Mouse (Mus musculus) G1E-ER4 (cell line): Measurements from ENCODE around the gene Mex3b. TPM values are rescaled to one million over a fixed set of nuclear protein-coding genes. Genes with fewer than 3 reads are reported as not detected.

Experiments used
- GATA1 ChIP-seq: IDR thresholded peaks from one replicate; pipeline ENCODE4 v1.8.0; 2012; ENCODE audit warnings: low read length, inconsistent platforms
- polyA plus RNA-seq: library from polyadenylated mRNA; stranded (reverse); fragments of >175 nt; gene quantifications from 2 replicates; pipeline ENCODE4 v1.2.3, GENCODE M21; 2012

Gene Mex3b
- polyA plus RNA-seq, 1 experiment: not detected

DNA sequence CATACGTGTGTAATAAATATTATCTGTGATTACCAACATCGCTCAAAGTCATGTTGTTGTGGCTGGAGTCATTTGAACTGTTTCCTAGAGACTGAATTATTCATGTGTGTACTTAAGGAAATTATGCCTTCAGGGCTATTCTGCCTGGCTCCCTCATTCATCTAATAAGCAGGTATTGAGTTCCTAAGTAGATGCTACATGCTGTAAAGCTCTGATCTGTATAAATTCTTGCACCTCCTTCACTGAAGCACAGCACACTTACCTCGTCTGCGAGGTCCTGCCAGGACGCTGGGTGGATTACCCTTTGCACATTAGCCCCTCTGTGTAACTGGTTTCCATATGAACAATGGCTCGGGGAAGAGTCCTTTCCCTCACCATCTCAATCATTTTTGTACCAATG is 3.8 kb upstream of the Mex3b start:
- TF ChIP-seq GATA1: no peak

DNA sequence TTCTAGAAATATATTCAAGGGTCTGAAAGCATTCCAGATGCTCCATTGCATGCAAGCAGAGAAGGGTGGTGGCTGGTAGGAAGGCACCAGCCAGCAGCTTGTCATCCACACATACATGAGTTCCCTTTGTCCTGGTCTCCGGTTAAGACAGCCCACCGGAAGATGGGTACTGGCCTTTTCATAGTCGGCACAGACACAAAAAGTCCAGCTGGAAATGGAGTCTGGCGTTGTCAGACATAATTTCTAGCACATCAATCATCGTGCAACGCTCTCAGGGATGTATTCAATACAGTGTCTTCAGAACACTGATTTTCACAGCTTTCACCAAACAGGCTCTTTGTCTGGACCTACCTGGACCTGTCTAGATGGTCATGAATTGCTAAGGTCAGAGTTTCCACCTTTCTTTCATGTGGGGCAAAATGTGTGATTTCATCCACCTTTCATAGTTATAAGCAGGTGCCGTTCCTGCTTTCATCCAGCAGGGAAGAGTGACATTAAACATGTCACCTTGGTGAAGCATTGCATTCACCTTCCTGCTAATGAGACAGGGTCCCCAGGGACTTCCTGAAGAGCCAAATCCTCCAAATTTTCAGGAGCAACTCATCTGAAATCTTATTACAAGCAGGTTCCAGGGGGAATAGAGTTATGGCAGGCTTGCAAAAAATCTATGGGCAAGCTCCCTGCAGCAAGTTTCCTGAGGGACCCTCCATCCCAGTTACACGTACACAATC is 2.7 kb upstream of the Mex3b start:
- no peak for TF ChIP-seq GATA1

DNA sequence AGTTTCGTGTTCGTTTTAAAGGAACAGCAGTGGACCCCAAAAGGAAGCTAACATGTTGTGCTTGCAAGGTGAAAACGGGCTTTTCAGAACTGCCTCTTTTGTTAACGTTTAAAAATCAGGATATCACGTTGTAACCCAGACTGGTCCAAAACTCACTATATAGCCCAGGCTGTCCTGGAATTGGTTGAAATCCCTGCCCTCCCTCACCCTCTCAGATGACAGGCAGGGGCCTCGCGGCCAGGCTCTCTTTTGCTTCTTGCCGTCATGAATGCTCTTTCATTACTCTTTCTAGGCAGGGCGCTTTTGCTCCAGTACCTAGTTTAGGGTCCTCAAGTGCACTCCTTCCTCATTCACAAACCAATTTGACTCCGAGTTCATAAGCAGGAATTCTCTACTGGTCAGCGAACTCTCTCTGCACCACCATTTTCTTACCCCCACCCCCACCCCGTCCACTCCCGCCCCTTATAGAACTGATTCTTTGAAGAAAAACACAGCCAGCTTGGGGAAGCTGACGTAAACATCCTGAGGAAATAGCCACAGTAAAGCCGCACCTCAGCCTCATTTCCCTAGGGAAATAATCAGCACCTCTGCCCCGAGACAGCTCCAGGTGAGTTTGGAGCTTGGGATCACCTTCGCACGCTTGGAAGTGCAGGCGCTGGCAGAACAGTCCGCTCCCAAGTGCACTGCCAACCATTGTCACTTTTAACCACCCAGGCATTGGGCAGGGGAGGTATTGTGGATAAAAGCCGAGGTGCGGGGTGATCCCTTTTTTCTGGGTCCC is 2.0 kb upstream of the Mex3b start:
- TF ChIP-seq GATA1: no peak

DNA sequence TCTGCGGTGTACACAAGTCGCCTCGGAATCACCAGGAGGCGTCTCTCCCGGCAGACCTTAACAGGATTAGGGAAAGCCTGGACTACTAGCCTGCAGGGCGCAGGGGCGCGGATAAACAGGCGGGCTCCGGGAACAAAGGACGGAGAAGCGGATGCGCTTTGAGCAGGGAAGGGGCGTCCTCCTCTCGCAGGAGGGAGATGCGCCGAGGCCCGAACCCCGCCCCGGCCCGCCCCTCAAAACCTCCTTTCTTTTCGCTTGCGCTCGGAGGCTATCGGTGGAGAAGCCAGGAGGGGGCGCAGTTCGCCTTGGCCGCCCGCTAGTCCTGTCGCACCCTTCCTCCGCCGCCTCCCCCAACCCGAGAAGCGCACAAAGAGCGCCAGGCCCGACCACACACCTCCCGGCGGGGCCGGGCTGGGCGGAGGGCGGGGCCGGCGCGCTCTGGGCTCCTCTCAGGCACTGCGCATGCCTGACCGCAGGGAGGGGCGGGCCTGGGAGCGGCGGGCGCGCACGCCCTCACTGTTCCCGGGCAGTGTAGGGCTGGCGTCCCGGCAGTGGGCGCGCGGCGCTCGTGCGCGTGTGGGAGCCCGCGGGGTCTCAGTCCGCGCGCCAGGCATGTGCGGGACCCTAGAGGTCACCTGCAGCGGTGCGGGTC is 1.2 kb upstream of the Mex3b start:
- TF ChIP-seq GATA1: no peak

DNA sequence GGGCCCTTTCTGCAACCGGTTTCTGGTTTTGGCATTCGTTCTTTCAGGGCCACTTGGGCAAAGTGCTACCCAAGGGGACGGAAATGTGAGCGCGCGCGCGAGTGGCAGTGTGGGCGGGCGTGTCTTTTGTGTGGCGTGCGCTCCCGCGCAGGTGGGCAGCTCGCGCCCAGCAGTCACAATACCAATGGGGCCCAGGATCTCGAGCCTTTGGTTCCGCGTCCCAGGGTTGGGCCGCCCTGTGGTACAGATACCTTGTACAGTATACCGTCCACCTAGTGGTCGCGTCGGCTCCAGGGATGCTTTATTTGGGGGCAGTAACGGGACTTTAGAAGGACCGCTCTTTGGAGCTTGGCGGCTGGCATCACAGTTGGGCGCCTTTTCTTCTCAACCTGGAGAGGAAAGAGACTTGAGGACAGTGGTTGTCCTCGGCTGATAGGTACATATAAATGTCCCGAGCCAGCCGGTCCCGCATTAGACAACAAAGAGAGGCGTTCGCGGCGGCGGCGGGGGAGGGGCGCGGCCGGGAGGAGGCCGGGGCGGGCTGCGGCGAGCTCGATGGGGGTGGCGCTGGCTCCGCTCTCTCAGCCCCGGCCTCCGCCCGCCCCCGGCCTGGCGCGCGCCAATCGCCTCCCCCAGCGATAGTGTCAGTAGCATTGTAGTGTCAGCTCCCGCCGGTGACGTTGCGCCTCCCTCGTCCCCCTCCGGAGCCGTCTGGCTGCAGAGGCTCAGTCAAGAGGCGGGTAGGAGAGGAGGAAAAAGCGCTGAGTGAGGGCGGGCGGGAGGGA is 455 bp upstream of the Mex3b start:
- TF ChIP-seq GATA1: no peak

DNA sequence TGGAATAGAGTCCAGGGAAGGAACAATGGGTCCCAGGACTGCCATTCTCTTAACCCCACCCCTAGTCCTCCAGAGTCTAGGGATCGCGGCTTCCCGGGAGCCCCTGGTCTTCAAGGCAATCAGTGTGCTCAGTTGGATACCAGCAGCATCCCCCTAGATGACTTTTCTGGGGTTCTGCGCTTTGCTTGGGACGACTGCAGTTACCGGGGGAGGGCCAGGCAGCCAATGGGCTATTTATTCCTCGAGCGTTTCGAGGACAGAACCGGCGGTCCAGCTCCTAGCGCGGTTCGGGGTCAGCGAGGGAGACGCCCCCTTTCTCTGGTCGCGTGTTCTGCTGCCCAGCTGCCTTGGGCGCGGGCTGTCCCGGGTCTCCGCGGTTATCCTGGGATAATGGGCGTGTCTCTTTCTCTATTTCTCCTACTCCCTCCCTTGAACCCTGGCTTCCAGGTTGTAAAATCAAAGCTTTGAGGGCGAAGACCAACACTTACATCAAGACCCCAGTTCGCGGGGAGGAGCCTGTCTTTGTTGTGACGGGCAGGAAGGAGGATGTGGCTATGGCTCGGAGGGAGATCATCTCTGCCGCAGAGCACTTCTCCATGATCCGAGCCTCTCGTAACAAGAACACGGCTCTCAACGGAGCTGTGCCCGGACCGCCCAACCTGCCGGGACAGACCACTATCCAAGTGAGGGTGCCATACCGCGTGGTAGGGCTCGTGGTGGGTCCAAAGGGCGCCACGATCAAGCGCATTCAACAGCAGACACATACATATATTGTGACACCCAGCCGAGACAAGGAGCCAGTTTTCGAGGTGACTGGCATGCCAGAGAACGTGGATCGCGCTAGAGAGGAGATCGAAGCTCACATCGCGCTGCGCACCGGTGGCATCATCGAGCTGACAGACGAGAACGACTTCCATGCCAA is 1.4 kb downstream of the Mex3b start:
- TF ChIP-seq GATA1: no peak

DNA sequence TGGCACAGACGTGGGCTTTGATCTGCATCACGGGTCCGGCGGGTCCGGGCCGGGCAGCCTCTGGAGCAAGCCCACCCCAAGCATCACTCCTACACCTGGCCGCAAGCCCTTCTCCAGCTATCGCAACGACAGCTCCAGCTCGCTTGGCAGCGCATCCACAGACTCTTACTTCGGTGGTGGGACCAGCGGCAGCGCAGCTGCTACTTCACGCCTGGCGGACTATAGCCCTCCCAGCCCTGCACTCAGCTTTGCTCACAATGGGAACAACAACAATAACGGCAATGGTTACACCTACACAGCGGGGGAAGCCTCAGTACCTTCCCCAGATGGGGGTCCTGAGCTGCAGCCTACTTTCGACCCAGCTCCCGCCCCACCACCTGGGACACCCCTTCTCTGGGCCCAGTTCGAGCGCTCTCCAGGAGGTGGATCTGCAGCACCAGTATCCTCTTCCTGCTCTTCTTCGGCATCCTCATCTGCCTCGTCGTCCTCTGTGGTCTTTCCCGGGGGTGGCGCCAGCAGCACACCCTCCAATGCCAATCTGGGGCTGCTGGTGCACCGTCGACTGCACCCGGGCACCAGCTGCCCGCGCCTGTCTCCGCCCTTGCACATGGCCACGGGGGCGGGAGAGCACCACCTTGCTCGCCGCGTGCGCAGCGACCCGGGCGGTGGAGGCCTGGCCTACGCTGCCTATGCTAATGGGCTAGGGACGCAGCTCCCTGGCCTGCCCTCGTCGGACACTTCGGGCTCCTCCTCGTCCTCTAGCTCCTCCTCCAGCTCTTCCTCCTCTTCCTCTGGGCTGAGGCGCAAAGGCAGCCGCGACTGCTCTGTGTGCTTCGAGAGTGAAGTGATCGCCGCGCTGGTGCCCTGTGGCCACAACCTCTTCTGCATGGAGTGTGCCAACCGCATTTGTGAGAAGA is 2.4 kb downstream of the Mex3b start:
- TF ChIP-seq GATA1: no peak

DNA sequence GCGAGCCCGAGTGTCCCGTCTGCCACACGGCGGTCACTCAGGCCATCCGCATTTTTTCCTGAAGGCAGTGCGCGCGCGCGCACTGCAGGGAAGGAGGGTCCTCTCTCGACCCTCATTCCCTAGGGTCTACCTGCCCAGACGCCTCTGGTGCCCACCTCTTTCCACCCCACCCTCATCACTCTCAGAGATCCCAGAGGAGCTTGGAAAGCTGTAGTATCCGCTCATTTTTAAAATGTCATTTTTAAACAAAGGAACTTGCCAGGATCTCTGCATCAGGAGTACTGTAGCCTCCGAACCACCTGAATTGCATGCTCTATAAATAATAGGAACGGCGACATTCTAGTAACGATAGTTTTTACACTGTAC is 3.0 kb downstream of the Mex3b start:
- no peak for TF ChIP-seq GATA1

DNA sequence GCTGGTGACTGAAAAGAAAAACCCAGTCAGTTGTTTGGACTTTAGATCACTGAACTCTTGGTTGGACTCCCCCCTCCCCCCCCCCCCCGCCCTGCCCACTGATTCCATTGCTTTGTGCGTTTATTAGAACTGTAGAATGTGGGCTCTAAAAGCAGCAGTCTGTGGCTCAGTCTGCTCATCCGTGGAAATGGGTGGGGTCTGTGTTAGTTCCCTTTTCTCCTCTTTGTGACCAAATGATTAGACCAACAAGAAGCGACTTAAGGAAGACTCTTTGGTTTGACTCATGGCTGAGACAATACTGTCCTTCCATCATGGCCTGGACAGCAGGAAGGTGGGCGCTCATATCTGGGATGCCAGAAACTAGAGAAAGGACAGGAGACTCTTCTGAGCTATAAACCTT is 9.4 kb downstream of the Mex3b start:
- no peak for TF ChIP-seq GATA1

DNA sequence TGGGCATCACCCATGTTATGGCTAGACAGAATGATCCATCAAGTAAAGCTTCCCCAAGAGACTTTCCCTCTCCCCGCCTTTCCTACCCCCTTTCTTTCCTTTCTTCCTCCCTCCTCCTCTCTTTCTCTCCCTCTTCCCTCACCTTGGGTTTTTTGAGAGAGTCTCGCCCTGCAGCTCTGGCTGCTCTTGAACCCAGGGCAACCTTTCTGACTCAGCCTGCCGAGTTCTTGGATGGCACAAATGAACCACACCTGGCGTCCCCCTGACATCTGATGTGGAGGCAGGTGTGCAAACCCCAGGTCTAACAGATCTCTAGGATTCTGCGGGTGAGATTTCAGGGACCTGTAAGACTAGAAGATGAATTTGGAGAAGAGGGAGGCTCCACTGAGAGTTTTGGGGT is 12.9 kb downstream of the Mex3b start:
- no peak for TF ChIP-seq GATA1

DNA sequence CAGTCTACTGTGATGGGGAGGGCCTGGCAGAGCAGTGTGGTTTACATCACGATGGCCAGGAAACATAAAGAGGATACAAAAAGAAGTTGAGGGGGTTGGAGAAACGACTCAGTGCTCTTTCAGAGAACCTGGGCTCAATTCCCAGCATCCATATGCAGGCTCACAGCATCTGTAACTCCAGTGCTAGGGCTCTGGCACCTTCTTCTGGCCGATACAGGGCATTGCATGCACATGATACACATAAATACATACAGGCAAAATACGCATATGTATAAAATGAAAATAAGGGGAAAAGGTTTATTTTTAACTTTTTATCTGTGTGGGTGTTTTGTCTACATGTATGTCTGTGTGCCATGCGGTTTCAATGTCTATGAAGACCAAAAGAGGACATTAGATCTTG is 13.6 kb downstream of the Mex3b start:
- no peak for TF ChIP-seq GATA1

DNA sequence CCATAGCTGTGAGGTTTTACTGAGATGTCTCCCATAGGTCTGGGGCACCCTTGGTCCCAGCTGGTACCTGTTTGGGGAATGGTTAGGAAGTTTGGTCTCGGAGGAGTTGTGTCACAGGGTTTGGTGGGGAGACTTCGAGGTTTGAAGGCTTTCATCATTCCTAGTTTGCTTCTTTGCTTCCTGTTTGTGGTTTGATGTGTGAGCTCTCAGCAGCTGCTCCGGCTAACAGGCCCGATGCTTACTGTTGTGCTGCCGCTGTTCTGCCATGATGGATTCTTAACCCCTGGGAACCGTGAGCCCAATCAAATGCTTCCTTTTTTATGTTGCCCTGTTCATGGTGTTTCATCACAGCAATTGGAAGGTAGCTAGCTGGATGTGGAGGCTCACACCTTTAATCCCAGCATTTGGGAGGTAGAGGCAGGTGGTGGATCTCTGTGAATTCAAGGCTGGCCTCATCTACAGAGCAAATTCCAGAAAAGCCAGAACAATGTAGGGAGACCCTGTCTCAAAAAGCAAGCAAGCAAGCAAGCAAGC is 23.3 kb downstream of the Mex3b start:
- TF ChIP-seq GATA1: no peak

DNA sequence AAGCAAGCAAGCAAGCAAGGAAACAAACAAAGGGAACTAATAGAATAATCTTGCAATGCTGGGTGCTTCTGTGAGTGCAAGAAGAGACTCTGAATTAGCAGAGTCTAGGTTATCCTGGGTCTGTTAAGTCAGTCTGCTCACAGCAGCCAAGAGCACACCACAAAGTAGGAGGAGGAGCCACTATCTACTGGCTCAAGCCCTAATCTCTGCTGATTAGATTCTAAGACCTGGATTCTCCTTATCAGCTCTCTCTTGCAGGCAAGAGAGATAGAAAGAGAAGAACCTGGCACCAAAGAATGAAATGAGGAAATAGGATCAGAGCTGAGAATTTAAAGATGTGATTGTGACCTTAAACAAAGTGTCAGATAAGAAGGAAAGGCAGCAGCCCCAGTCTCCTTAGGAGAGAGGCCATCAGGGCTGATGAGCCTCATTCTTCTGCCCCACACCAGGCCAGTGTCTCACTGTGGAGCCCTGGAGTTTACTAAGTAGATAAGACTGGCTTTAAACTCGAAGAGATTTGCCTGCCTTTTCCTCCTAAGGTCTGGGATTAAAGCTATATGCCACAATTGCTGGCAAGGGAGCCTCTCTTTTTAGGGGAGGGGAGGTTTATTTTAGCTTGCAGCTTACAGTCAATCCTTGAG is 23.9 kb downstream of the Mex3b start:
- no peak for TF ChIP-seq GATA1
